Mouse (Mus musculus) ovary, postnatal 10 days (tissue): ENCODE measurements around the gene Capn13.
"Not testable (repeated sequence)": the region's sequence is repeated elsewhere in the genome, so short reads cannot be mapped to it uniquely, and the experiment has no call there.

ENCODE experiments used
- DNase-seq: peaks from one replicate; pipeline ENCODE4 v3.0.0; 2022; ENCODE audit warnings: low spot score

The Capn13 gene

GRCm38 (mm10) chr17:73273809-73274208 lies 126.9 kb downstream of the Capn13 start:
- DNase-seq, result no peak

DNA sequence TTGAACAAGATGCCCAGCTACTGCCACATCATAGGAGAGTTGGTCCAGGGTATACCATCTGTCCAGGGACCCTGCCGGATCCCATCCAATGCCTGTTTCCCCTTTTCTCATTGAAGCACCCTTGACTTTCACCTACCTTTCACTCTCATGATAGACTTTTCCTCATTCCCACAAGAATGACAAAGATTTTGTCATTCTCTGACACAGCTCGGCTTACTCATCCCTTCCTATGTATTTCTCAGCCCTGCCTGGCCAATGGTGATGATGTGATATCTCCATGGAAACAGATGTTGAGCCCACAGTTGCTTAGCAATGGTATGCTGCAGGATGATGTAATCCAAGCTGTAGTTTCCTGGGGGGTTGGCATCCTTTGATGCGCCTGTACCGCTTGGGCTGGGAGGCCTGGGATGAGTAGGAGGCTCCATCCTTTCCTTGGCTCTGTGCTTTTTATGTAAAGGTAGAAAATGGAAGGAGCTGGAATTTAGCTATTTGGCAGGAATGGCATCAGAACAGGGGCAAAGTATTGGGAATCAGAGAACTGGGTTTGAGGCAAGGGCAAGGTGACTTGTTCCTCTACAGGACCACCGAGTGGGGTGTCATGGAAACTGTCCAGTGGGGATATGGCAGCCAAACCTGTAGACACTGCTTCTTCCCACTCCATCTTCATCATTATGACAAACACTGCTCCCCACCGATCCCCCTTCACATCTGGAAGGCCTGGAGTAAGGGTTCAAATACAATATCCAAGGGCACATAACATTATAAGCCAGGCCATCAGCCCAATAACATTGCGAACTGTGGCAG lies 128.7 kb downstream of the Capn13 start:
- DNase-seq, result no peak

GRCm38 (mm10) chr17:73270871-73271796 lies 129.5 kb downstream of the Capn13 start:
- DNase-seq, result no peak

- no peak for DNase-seq
Measured at GRCm38 (mm10) chr17:73263077-73263501, 137.6 kb downstream of the Capn13 start.

DNA sequence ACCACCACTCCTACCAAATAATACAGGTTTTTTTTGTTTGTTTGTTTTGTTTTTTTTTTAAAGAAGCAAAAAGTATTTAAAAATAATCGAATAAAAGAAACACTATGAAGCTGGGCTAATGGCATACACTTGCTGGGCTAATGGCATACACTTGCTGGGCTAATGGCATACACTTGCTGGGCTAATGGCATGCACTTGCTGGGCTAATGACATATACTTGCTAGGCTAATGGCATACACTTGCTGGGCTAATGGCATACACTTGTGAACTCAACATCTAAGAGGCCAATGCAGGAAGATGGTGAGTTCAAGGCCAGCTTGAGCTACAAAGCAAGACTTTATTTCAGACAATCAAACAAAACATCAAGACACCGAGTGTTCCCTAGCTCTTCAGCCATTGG lies 138.1 kb downstream of the Capn13 start:
- DNase-seq, result no peak

DNA sequence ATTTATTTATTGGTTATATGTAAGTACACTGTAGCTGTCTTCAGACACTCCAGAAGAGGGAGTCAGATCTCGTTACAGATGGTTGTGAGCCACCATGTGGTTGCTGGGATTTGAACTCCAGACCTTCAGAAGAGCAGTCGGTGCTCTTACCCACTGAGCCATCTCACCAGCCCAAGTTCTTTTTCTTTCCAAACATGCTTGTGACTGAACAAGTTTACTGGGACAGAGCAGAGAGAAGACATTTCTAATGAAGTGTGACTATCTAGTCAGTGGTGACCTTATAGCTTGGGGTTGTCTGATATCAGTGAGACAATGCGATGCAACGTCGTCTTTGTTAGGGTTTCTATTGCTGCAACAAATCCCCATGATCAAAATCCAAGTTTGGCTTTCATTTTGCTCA lies 141.4 kb downstream of the Capn13 start:
- not testable (repeated sequence) for DNase-seq

- no peak for DNase-seq
Measured at GRCm38 (mm10) chr17:73258620-73259019, 142.0 kb downstream of the Capn13 start.
